Mouse (Mus musculus) spleen, adult 2 months (tissue): ENCODE data around the gene Sgcd. TPM values are rescaled to one million over a fixed set of nuclear protein-coding genes. Genes with fewer than 3 reads are reported as not detected.
"Not testable (repeated sequence)": the region's sequence is repeated elsewhere in the genome, so short reads cannot be mapped to it uniquely, and the experiment has no call there.

Source experiments
- DNase-seq, 2 experiments: peaks; one replicate each; pipeline versions ENCODE4 v3.0.0 to v3.0.0-alpha.2; 2012 to 2021; ENCODE audit warnings: low spot score in 2 of 2, low read depth in 1 of 2
- H3K27ac ChIP-seq: fragments of 200-500 bp; 2 replicates; pipeline ENCODE4 v1.5.1; 2012; ENCODE audit warnings: low read length, inconsistent platforms; ENCODE audit not compliant: insufficient read depth
- H3K27me3 ChIP-seq: fragments of 200-500 bp; 2 replicates; pipeline ENCODE4 v1.6.1; 2012; ENCODE audit warnings: mild to moderate bottlenecking, moderate library complexity, low read length, inconsistent platforms; ENCODE audit not compliant: control insufficient read depth, insufficient read depth
- H3K36me3 ChIP-seq: fragments of 200-500 bp; 2 replicates; pipeline ENCODE4 v1.6.1; 2012; ENCODE audit warnings: mild to moderate bottlenecking, low read length, inconsistent platforms; ENCODE audit not compliant: control insufficient read depth, insufficient read depth
- H3K4me1 ChIP-seq: fragments of 200-500 bp; 2 replicates; pipeline ENCODE4 v1.6.1; 2011; ENCODE audit warnings: inconsistent platforms; ENCODE audit not compliant: control insufficient read depth, insufficient read depth, insufficient read length
- H3K4me3 ChIP-seq: fragments of 200-500 bp; 2 replicates; pipeline ENCODE4 v1.5.1; 2011; ENCODE audit warnings: mild to moderate bottlenecking, inconsistent platforms; ENCODE audit not compliant: insufficient read depth, insufficient read length; ENCODE audit errors: extremely low read depth
- CTCF ChIP-seq: fragments of 200-500 bp; IDR thresholded peaks from 2 replicates; pipeline ENCODE4 v1.5.1; 2011; ENCODE audit warnings: mild to moderate bottlenecking, inconsistent platforms; ENCODE audit not compliant: insufficient read depth, insufficient read length, insufficient replicate concordance; ENCODE audit errors: extremely low read depth
- POLR2A ChIP-seq: fragments of 200-500 bp; IDR thresholded peaks from 2 replicates; pipeline ENCODE4 v1.6.1; 2011; ENCODE audit warnings: low read depth, low read length, inconsistent platforms
- WGBS: fragments of 180-500 bp; shearing (Covaris S2); methylation state at CpG from one replicate; pipeline ENCODE4 v1.1.7; 2018; 5-methylcytosine and 5-hydroxymethylcytosine counted together
- polyA plus RNA-seq: library from polyadenylated mRNA; depleted of rRNA; stranded (reverse); fragments of >200 nt; gene quantifications from 2 replicates; pipeline ENCODE4 v1.2.3, GENCODE M21; 2012

The Sgcd gene
- polyA plus RNA-seq, 1 experiment = 0.07 TPM

GRCm38 (mm10) chr11:47473493-47474230 lies 515.1 kb downstream of the Sgcd start:
- DNase-seq = no peak
- WGBS = 44% methylated on average over 1 of the region's 1 CpGs
- TF ChIP-seq POLR2A = no peak
- no peak for TF ChIP-seq CTCF
- no peaks in the 10 kb centered on the region for H3K36me3 ChIP-seq
- no peaks in the 10 kb centered on the region for H3K4me1 ChIP-seq
- H3K4me3 ChIP-seq = no peak overlapping the region
- no peak overlapping the region for H3K27ac ChIP-seq
- H3K27me3 ChIP-seq = no peaks in the 10 kb centered on the region

- DNase-seq, H3K4me1 ChIP-seq, H3K27ac ChIP-seq, H3K36me3 ChIP-seq, H3K4me3 ChIP-seq, H3K27me3 ChIP-seq: not testable (repeated sequence)
These were observed 528.1 kb downstream of the Sgcd start for GRCm38 (mm10) chr11:47460700-47461099.

GRCm38 (mm10) chr11:47460149-47460548 lies 528.6 kb downstream of the Sgcd start:
- Histone ChIP-seq H3K4me1 (no peaks in the 10 kb centered on the region), H3K27ac (no peak overlapping the region), H3K36me3 (no peaks in the 10 kb centered on the region), H3K4me3 (no peak overlapping the region), H3K27me3 (no peaks in the 10 kb centered on the region)
- no peak for DNase-seq
- no peak for TF ChIP-seq CTCF
- no peak for TF ChIP-seq POLR2A
- 53% methylated on average over 2 of the region's 2 CpGs for WGBS

- DNase-seq = no peak
- Histone ChIP-seq H3K4me3 (no peak overlapping the region), H3K4me1 (no peaks in the 10 kb centered on the region), H3K36me3 (no peaks in the 10 kb centered on the region), H3K27me3 (no peaks in the 10 kb centered on the region), H3K27ac (no peak overlapping the region)
- WGBS = 45% methylated on average over 3 of the region's 3 CpGs
- TF ChIP-seq CTCF = no peak
- TF ChIP-seq POLR2A = no peak
These were observed 529.6 kb downstream of the Sgcd start for GRCm38 (mm10) chr11:47459214-47459613.

GRCm38 (mm10) chr11:47447790-47448189 lies 541.0 kb downstream of the Sgcd start:
- Histone ChIP-seq H3K27me3 (no peaks in the 10 kb centered on the region), H3K36me3 (no peaks in the 10 kb centered on the region), H3K27ac (no peak overlapping the region), H3K4me1 (no peaks in the 10 kb centered on the region), H3K4me3 (no peak overlapping the region)
- DNase-seq = no peak
- TF ChIP-seq CTCF (no peak), POLR2A (no peak)
- 68% methylated on average over 2 of the region's 2 CpGs for WGBS

- Histone ChIP-seq H3K4me1 (no peaks in the 10 kb centered on the region), H3K4me3 (no peak overlapping the region), H3K27me3 (no peaks in the 10 kb centered on the region), H3K27ac (no peak overlapping the region), H3K36me3 (no peaks in the 10 kb centered on the region)
- WGBS = 68% methylated on average over 3 of the region's 3 CpGs
- no peak for DNase-seq
- TF ChIP-seq POLR2A (no peak), CTCF (no peak)
These were observed 542.4 kb downstream of the Sgcd start for GRCm38 (mm10) chr11:47446337-47446736.

GRCm38 (mm10) chr11:47445683-47446082 lies 543.1 kb downstream of the Sgcd start:
- 72% methylated on average over 2 of the region's 2 CpGs for WGBS
- no peaks in the 10 kb centered on the region for H3K4me1 ChIP-seq
- H3K27me3 ChIP-seq = no peaks in the 10 kb centered on the region
- H3K27ac ChIP-seq = no peak overlapping the region
- TF ChIP-seq POLR2A = no peak
- no peak overlapping the region for H3K4me3 ChIP-seq
- H3K36me3 ChIP-seq = no peaks in the 10 kb centered on the region
- no peak for DNase-seq
